Mouse (Mus musculus): Measurements from ENCODE around the gene Tdrd3. TPM values are rescaled to one million over a fixed set of nuclear protein-coding genes. Genes with fewer than 3 reads are reported as not detected.
A peak's percentile ranks its signal among the peaks of the same experiment; 100 is the strongest.

Gene Tdrd3
- polyA plus RNA-seq, 1 experiment from 2014 or later, result 25.1 TPM

DNA sequence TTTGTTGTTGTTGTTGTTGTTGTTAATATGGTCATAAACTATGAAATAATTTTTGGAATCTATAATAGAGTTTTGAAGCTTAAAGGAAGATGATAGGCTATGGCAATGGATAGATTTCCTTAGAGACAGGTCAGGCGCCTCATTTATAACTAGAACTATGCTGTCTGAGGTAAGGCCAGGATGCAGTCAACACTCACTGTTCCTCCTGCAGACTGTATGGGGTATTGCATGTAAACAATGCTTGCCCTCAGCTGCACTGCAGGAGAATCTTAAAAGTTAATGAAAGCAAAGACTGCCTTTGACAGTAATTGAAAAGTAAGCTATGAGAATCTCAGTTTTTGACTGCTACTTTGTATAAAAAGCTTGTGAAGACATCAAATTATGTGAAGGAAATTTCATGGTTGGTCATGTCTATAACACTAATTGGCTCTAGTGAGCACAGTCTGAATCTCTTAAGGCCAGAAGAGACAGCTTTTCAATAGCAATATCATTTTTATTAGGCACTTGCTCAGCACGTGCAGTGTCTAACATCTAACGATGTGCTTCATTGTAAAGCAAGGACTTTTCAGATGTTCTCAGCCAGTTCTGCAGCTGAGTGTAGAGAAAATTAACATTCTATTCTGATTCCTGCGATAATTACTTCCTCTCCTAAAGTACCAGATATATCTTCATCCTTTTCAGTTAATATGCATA is 120.8 kb downstream of the Tdrd3 start:
- Histone ChIP-seq H3K27me3 (ENCODE audit: insufficient read depth, low read length) (no peaks in the 10 kb centered on the region), H3K4me3 (replicated peaks; ENCODE audit: low read depth, low read length) (no peak overlapping the region), H3K9ac (ENCODE audit: low read depth, low read length) (no peak overlapping the region), H3K9me3 (replicated peaks; ENCODE audit: low read length) (no peaks in the 10 kb centered on the region), H3K36me3 (ENCODE audit: insufficient read depth, low read length) (no peaks in the 10 kb centered on the region), H3K4me1 (replicated peaks; ENCODE audit: insufficient read depth, low read length) (no peaks in the 10 kb centered on the region), H3K4me2 (ENCODE audit: low read length) (no peak overlapping the region), H3K27ac (no peak overlapping the region)
- WGBS, result 94% methylated on average over 4 of the region's 4 CpGs
- peak; percentile 29; the same call in 1 of the 2 replicates for TF ChIP-seq CTCF (IDR thresholded peaks at IDR 0.05; ENCODE audit: low read depth)
- DNase-seq (ENCODE audit: low spot score), result no peak
- ATAC-seq (replicated peaks; ENCODE audit: low FRiP score, low read depth), result no peak

DNA sequence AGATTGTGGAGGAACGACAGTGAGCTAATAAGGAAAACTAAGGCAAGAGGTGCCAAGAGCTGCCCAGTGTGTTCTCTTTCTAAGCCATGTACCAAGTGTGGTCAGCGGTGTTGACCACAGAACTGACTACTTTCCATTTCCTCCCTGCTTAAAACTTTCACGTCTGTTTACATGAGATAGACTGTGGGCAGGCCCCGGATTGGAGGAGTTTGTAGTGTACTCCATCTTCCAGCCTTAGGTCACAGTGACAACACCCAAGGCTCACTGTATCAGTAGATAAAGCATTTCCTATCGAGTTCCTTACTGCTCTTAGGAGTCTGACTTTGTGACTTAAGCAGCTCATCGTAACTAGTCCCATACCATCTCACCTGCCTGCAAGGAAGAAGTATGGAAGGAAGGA is 133.5 kb downstream of the Tdrd3 start:
- peaks cover 6% of the 10 kb centered on the region for H3K36me3 ChIP-seq (ENCODE audit: insufficient read depth, low read length)
- ATAC-seq (replicated peaks; ENCODE audit: low FRiP score, low read depth), result no peak
- H3K27me3 ChIP-seq (ENCODE audit: insufficient read depth, low read length), result no peaks in the 10 kb centered on the region
- no peak overlapping the region for H3K27ac ChIP-seq
- no peak overlapping the region for H3K4me3 ChIP-seq (replicated peaks; ENCODE audit: low read depth, low read length)
- H3K9me3 ChIP-seq (replicated peaks; ENCODE audit: low read length), result no peaks in the 10 kb centered on the region
- no peaks in the 10 kb centered on the region for H3K4me1 ChIP-seq (replicated peaks; ENCODE audit: insufficient read depth, low read length)
- DNase-seq (ENCODE audit: low spot score), result no peak
- no peak overlapping the region for H3K4me2 ChIP-seq (ENCODE audit: low read length)
- TF ChIP-seq CTCF (IDR thresholded peaks at IDR 0.05; ENCODE audit: low read depth), result no peak
- no peak overlapping the region for H3K9ac ChIP-seq (ENCODE audit: low read depth, low read length)
- 89% methylated on average over 6 of the region's 6 CpGs for WGBS

DNA sequence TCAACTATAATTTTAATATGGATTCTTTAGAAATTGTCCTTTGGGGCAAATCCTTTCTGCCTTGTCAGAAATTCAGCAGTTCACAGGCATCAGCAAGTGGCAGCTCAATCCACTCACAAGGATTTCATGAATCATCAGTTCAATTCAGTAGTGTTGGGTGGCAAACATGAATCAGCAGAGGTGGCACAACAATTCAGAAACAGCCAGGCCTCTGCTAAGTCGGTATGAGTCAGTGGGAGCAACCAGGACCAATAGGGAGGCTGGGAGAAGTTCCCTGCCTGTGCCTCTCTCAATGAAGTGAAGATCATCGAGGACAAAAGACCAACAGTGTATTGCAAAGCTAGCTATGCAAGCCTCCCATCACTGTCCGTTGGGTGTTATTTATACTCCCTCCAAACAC is 135.8 kb downstream of the Tdrd3 start:
- H3K4me1 ChIP-seq (replicated peaks; ENCODE audit: insufficient read depth, low read length), result no peaks in the 10 kb centered on the region
- no peak overlapping the region for H3K9ac ChIP-seq (ENCODE audit: low read depth, low read length)
- no peak overlapping the region for H3K4me3 ChIP-seq (replicated peaks; ENCODE audit: low read depth, low read length)
- no peaks in the 10 kb centered on the region for H3K36me3 ChIP-seq (ENCODE audit: insufficient read depth, low read length)
- DNase-seq (ENCODE audit: low spot score) (no peak), ATAC-seq (replicated peaks; ENCODE audit: low FRiP score, low read depth) (no peak)
- H3K9me3 ChIP-seq (replicated peaks; ENCODE audit: low read length), result no peaks in the 10 kb centered on the region
- WGBS, result 64% methylated on average over 3 of the region's 3 CpGs
- TF ChIP-seq CTCF (IDR thresholded peaks at IDR 0.05; ENCODE audit: low read depth), result no peak
- no peak overlapping the region for H3K4me2 ChIP-seq (ENCODE audit: low read length)
- no peak overlapping the region for H3K27ac ChIP-seq
- no peaks in the 10 kb centered on the region for H3K27me3 ChIP-seq (ENCODE audit: insufficient read depth, low read length)

DNA sequence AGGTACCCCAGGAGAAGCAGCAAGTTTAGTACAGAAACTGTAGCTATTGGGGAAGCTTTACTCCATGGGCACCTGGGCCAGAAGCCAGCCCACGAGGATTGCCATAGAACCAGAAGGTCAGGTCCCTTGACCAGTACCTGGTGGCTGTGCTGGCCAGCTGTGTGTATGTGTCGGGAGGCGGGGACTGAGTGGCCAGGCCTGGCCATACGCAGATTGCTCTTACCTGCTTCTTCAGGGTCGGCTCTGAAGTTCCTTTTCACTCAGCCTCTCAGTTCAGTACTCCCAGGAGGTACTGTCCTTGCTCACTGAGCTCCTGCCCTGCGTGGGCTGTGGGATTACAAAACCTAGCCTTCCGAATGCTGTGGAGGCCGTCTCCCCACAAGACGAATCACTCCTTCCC is 147.4 kb downstream of the Tdrd3 start:
- Histone ChIP-seq H3K9me3 (replicated peaks; ENCODE audit: low read length) (no peaks in the 10 kb centered on the region), H3K27me3 (ENCODE audit: insufficient read depth, low read length) (no peaks in the 10 kb centered on the region), H3K9ac (ENCODE audit: low read depth, low read length) (no peak overlapping the region), H3K4me3 (replicated peaks; ENCODE audit: low read depth, low read length) (no peak overlapping the region), H3K36me3 (ENCODE audit: insufficient read depth, low read length) (no peaks in the 10 kb centered on the region), H3K27ac (no peak overlapping the region), H3K4me2 (ENCODE audit: low read length) (no peak overlapping the region), H3K4me1 (replicated peaks; ENCODE audit: insufficient read depth, low read length) (peaks cover 6% of the 10 kb centered on the region; the same call in 1 of the 2 replicates)
- DNase-seq (ENCODE audit: low spot score) (no peak), ATAC-seq (replicated peaks; ENCODE audit: low FRiP score, low read depth) (no peak)
- no peak for TF ChIP-seq CTCF (IDR thresholded peaks at IDR 0.05; ENCODE audit: low read depth)
- WGBS, result 37% methylated on average over 9 of the region's 9 CpGs

DNA sequence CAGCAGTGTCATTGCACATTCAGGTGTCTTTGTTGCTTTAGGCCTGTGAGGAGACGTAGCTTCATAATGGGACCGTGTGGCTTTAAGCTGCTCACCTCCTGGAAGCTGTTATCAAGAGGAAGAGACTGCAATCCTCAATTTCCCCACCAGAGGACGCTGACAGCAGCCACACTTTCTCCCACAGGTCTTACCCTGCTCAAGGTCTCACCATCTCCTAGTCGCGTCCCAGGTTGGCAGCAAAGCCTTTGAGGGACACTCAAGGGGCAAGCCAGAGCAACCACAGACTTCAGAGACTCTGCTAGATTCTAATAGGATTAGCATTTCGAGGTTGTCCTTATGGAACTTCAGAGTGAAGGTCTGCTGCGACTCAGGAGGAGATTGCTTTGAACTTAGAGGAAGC is 149.8 kb downstream of the Tdrd3 start:
- DNase-seq (ENCODE audit: low spot score) (no peak), ATAC-seq (replicated peaks; ENCODE audit: low FRiP score, low read depth) (no peak)
- Histone ChIP-seq H3K9ac (ENCODE audit: low read depth, low read length) (no peak overlapping the region), H3K27me3 (ENCODE audit: insufficient read depth, low read length) (no peaks in the 10 kb centered on the region), H3K4me2 (ENCODE audit: low read length) (no peak overlapping the region), H3K4me1 (replicated peaks; ENCODE audit: insufficient read depth, low read length) (peaks cover 6% of the 10 kb centered on the region; the same call in 1 of the 2 replicates), H3K9me3 (replicated peaks; ENCODE audit: low read length) (no peaks in the 10 kb centered on the region), H3K4me3 (replicated peaks; ENCODE audit: low read depth, low read length) (no peak overlapping the region), H3K36me3 (ENCODE audit: insufficient read depth, low read length) (no peaks in the 10 kb centered on the region), H3K27ac (no peak overlapping the region)
- 39% methylated on average over 7 of the region's 7 CpGs for WGBS
- TF ChIP-seq CTCF (IDR thresholded peaks at IDR 0.05; ENCODE audit: low read depth), result peak; percentile 60

DNA sequence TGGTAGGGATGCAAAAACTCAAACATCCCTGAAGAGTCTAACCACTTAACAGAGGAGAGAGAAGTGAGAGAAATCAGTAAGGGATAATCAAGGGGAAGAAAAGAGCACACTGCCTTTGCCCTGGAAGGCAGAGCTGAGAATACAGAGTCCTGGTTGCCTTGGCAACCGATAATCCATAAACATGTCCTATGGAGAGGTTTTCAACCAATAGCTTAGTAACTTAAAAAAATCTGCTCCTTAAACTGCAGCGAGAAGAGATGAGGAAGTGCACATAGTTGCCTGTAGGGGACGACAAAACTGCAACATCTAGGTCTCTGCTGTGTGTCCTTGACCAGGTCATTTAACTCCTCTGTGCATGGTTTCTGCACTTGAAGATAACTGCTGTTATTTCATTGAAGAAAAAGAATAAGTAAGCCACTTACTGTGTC is 150.6 kb downstream of the Tdrd3 start:
- H3K9ac ChIP-seq (ENCODE audit: low read depth, low read length), result no peak overlapping the region
- ATAC-seq (replicated peaks; ENCODE audit: low FRiP score, low read depth) (no peak), DNase-seq (ENCODE audit: low spot score) (peak; percentile 38)
- no peaks in the 10 kb centered on the region for H3K27me3 ChIP-seq (ENCODE audit: insufficient read depth, low read length)
- no peak overlapping the region for H3K27ac ChIP-seq
- no peak overlapping the region for H3K4me3 ChIP-seq (replicated peaks; ENCODE audit: low read depth, low read length)
- no peaks in the 10 kb centered on the region for H3K9me3 ChIP-seq (replicated peaks; ENCODE audit: low read length)
- H3K36me3 ChIP-seq (ENCODE audit: insufficient read depth, low read length), result no peaks in the 10 kb centered on the region
- H3K4me2 ChIP-seq (ENCODE audit: low read length), result no peak overlapping the region
- peaks cover 6% of the 10 kb centered on the region; the same call in 1 of the 2 replicates for H3K4me1 ChIP-seq (replicated peaks; ENCODE audit: insufficient read depth, low read length)
- 33% methylated on average over 3 of the region's 3 CpGs for WGBS
- peak; percentile 67 for TF ChIP-seq CTCF (IDR thresholded peaks at IDR 0.05; ENCODE audit: low read depth)
